Mouse (Mus musculus): Measurements from ENCODE around the gene Ndufa8. TPM values are rescaled to one million over a fixed set of nuclear protein-coding genes. Genes with fewer than 3 reads are reported as not detected.

The Ndufa8 gene
- total RNA-seq (2022): 100 to 1,000 TPM; 642 to 707 (median 697) TPM

GRCm38 (mm10) chr2:36048748-36049566 is at the start of gene Ndufa8, which contains the start of gene Morn5:
TSS of gene Ndufa8 (minus strand) at chr2:36049406.
TSS of gene Morn5 (plus strand) at chr2:36049458.
- peak; percentile 98 for DNase-seq (ENCODE audit: low spot score)

- no peak for DNase-seq (ENCODE audit: low spot score)
These were observed 48.8 kb upstream of the Ndufa8 start for GRCm38 (mm10) chr2:36098021-36098420.

- no peak for DNase-seq (ENCODE audit: low spot score)
These were observed 48.1 kb upstream of the Ndufa8 start for GRCm38 (mm10) chr2:36097129-36097815.

- no peak for DNase-seq (ENCODE audit: low spot score)
These were observed 44.8 kb upstream of the Ndufa8 start for GRCm38 (mm10) chr2:36093914-36094475.

- DNase-seq (ENCODE audit: low spot score): no peak
These were observed 44.1 kb upstream of the Ndufa8 start for GRCm38 (mm10) chr2:36093301-36093700.

- no peak for DNase-seq (ENCODE audit: low spot score)
These were observed 43.5 kb upstream of the Ndufa8 start for GRCm38 (mm10) chr2:36092748-36093147.

GRCm38 (mm10) chr2:36090853-36091741 is 41.9 kb upstream of the Ndufa8 start:
- DNase-seq (ENCODE audit: low spot score): no peak

- DNase-seq (ENCODE audit: low spot score): no peak
These were observed 40.0 kb upstream of the Ndufa8 start for GRCm38 (mm10) chr2:36089190-36089589.

GRCm38 (mm10) chr2:36085041-36085440 is 35.8 kb upstream of the Ndufa8 start:
- DNase-seq (ENCODE audit: low spot score): no peak

- no peak for DNase-seq (ENCODE audit: low spot score)
These were observed 33.8 kb upstream of the Ndufa8 start for GRCm38 (mm10) chr2:36082802-36083580.

GRCm38 (mm10) chr2:36081446-36081845 is 32.2 kb upstream of the Ndufa8 start:
- no peak for DNase-seq (ENCODE audit: low spot score)

GRCm38 (mm10) chr2:36077160-36077761 is 28.1 kb upstream of the Ndufa8 start:
- no peak for DNase-seq (ENCODE audit: low spot score)

- no peak for DNase-seq (ENCODE audit: low spot score)
These were observed 26.0 kb upstream of the Ndufa8 start for GRCm38 (mm10) chr2:36075210-36075609.

GRCm38 (mm10) chr2:36073781-36074180 is 24.6 kb upstream of the Ndufa8 start:
- DNase-seq (ENCODE audit: low spot score): peak; percentile 21

- no peak for DNase-seq (ENCODE audit: low spot score)
These were observed 22.6 kb upstream of the Ndufa8 start for GRCm38 (mm10) chr2:36071660-36072305.

GRCm38 (mm10) chr2:36067132-36067531 is 17.9 kb upstream of the Ndufa8 start:
- no peak for DNase-seq (ENCODE audit: low spot score)

- no peak for DNase-seq (ENCODE audit: low spot score)
These were observed 12.2 kb upstream of the Ndufa8 start for GRCm38 (mm10) chr2:36061409-36061808.

GRCm38 (mm10) chr2:36056248-36056647 is 7.0 kb upstream of the Ndufa8 start:
- DNase-seq (ENCODE audit: low spot score): no peak

- no peak for DNase-seq (ENCODE audit: low spot score)
These were observed 4.0 kb upstream of the Ndufa8 start for GRCm38 (mm10) chr2:36053249-36053648.

GRCm38 (mm10) chr2:36049567-36049954 is 355 bp upstream of the Ndufa8 start:
- no peak for DNase-seq (ENCODE audit: low spot score)
